Mouse (Mus musculus): ENCODE data around the gene Zswim5.

Zswim5 gene

GRCm38 (mm10) chr4:116913318-116913717, 36.1 kb downstream of the Zswim5 start:
- DNase-seq: no peak

- DNase-seq: no peak
These were observed 51.0 kb downstream of the Zswim5 start for GRCm38 (mm10) chr4:116928006-116928651.

GRCm38 (mm10) chr4:116939585-116939984, 62.4 kb downstream of the Zswim5 start:
- no peak for DNase-seq

GRCm38 (mm10) chr4:116942695-116943094, 65.5 kb downstream of the Zswim5 start:
- no peak for DNase-seq

GRCm38 (mm10) chr4:116944055-116944454, 66.9 kb downstream of the Zswim5 start:
- DNase-seq: no peak

- peak; percentile 4 for DNase-seq
These were observed 74.5 kb downstream of the Zswim5 start for GRCm38 (mm10) chr4:116951642-116952041.

GRCm38 (mm10) chr4:116954951-116955350, 77.8 kb downstream of the Zswim5 start:
- DNase-seq: no peak

- DNase-seq: no peak
These were observed 99.3 kb downstream of the Zswim5 start for GRCm38 (mm10) chr4:116976503-116976902.

GRCm38 (mm10) chr4:116985681-116986080, 108.5 kb downstream of the Zswim5 start:
- DNase-seq: no peak

GRCm38 (mm10) chr4:116986400-116987121, 109.4 kb downstream of the Zswim5 start:
- DNase-seq: peak; percentile 65

- DNase-seq: no peak
These were observed 109.9 kb downstream of the Zswim5 start for GRCm38 (mm10) chr4:116987122-116987456.

GRCm38 (mm10) chr4:116989731-116990130, 112.6 kb downstream of the Zswim5 start:
- DNase-seq: no peak

GRCm38 (mm10) chr4:116991366-116991765, 114.2 kb downstream of the Zswim5 start:
- peak; percentile 80 for DNase-seq

- DNase-seq: peak; percentile 98
These were observed 116.8 kb downstream of the Zswim5 start, which contains the start of gene Urod for GRCm38 (mm10) chr4:116993672-116994621. Gene Urod, minus strand, starts transcription at chr4:116994413.

- peak; percentile 87 for DNase-seq
These were observed 118.1 kb downstream of the Zswim5 start, which contains the start of gene Hectd3 for GRCm38 (mm10) chr4:116995131-116995797. Gene Hectd3, plus strand, starts transcription at chr4:116995317.

- peak; percentile 74 for DNase-seq
These were observed 118.6 kb downstream of the Zswim5 start for GRCm38 (mm10) chr4:116995798-116996135.

- DNase-seq: no peak
These were observed 122.5 kb downstream of the Zswim5 start for GRCm38 (mm10) chr4:116999513-117000154.

- DNase-seq: no peak
These were observed 124.8 kb downstream of the Zswim5 start for GRCm38 (mm10) chr4:117001957-117002356.

GRCm38 (mm10) chr4:117002543-117003521, 125.7 kb downstream of the Zswim5 start:
- DNase-seq: peak; percentile 56

GRCm38 (mm10) chr4:117004649-117005048, 127.5 kb downstream of the Zswim5 start:
- no peak for DNase-seq

Data from liver (tissue).